Mouse (Mus musculus) MEL (cell line): Measurements from ENCODE around the gene Tarbp2. TPM values are rescaled to one million over a fixed set of nuclear protein-coding genes. Genes with fewer than 3 reads are reported as not detected.

Experiments
- DNase-seq: peaks from one replicate; pipeline ENCODE4 v3.0.0; 2011; ENCODE audit warnings: low read depth, low spot score
- H3K27ac ChIP-seq: 2 replicates; pipeline ENCODE4 v1.5.1; 2012; ENCODE audit warnings: low read depth, mild to moderate bottlenecking, control low read depth, low read length, moderate library complexity; ENCODE audit not compliant: control insufficient read depth
- H3K27me3 ChIP-seq, 2 experiments: fragments of 150-350 bp in 1 of 2; sonication (generic) in 1 of 2; 2 replicates each; pipeline ENCODE4 v1.6.1; 2012; ENCODE audit warnings: low read length in 2 of 2, mild to moderate bottlenecking in 2 of 2, improper control_type of control experiment in 1 of 2, moderate library complexity in 1 of 2; ENCODE audit not compliant: insufficient read depth in 2 of 2, control insufficient read depth in 1 of 2
- H3K36me3 ChIP-seq, 2 experiments: 2 replicates each; pipeline ENCODE4 v1.6.1; 2012 to 2014; ENCODE audit warnings: low read length in 2 of 2, improper control_type of control experiment in 1 of 2, inconsistent platforms in 1 of 2, mild to moderate bottlenecking in 1 of 2; ENCODE audit not compliant: insufficient read depth in 2 of 2, control insufficient read depth in 1 of 2
- H3K4me1 ChIP-seq, 2 experiments: fragments of 150-350 bp in 1 of 2; sonication (generic) in 1 of 2; 2 replicates each; pipeline ENCODE4 v1.6.1; 2012; ENCODE audit warnings: low read length in 2 of 2, improper control_type of control experiment in 1 of 2, mild to moderate bottlenecking in 1 of 2; ENCODE audit not compliant: insufficient read depth in 2 of 2, control insufficient read depth in 1 of 2
- H3K4me3 ChIP-seq, 2 experiments: fragments of 150-350 bp in 1 of 2; sonication (generic) in 1 of 2; 2 replicates each; pipeline ENCODE4 v1.5.1; 2012; ENCODE audit warnings: low read depth in 2 of 2, low read length in 2 of 2, mild to moderate bottlenecking in 2 of 2, moderate library complexity in 2 of 2, control low read depth in 1 of 2, improper control_type of control experiment in 1 of 2; ENCODE audit not compliant: control insufficient read depth in 1 of 2, insufficient read depth in 1 of 2
- H3K79me2 ChIP-seq: 2 replicates; pipeline ENCODE4 v1.6.1; 2012; ENCODE audit warnings: mild to moderate bottlenecking, low read length, moderate library complexity; ENCODE audit not compliant: control insufficient read depth, poor library complexity, insufficient read depth
- H3K9ac ChIP-seq: 2 replicates; pipeline ENCODE4 v1.6.1; 2012; ENCODE audit warnings: low read depth, mild to moderate bottlenecking, control low read depth, low read length, moderate library complexity; ENCODE audit not compliant: control insufficient read depth, poor library complexity, severe bottlenecking
- H3K9me3 ChIP-seq: fragments of 150-350 bp; sonication (generic); replicated peaks from 2 replicates; pipeline ENCODE4 v1.6.1; 2012; ENCODE audit warnings: mild to moderate bottlenecking, low read length, improper control_type of control experiment, moderate library complexity; ENCODE audit not compliant: insufficient read depth
- CHD1 ChIP-seq: IDR thresholded peaks from 2 replicates; pipeline ENCODE4 v1.6.1; 2012; ENCODE audit warnings: low read depth, mild to moderate bottlenecking, inconsistent platforms, low read length, improper control_type of control experiment
- CHD2 ChIP-seq: IDR thresholded peaks from 2 replicates; pipeline ENCODE4 v1.6.1; 2011; ENCODE audit warnings: low read length, improper control_type of control experiment
- CTCF ChIP-seq, 3 experiments: IDR thresholded peaks in 2 of 3; conservative IDR thresholded peaks in 1 of 3; 2 replicates each; pipeline ENCODE4 v1.5.1; 2011 to 2012; ENCODE audit warnings: low read length in 3 of 3, low read depth in 2 of 3, mild to moderate bottlenecking in 2 of 3, improper control_type of control experiment in 1 of 3, inconsistent platforms in 1 of 3, mixed read lengths in 1 of 3, moderate library complexity in 1 of 3; ENCODE audit not compliant: control insufficient read depth in 1 of 3, insufficient read depth in 1 of 3, poor library complexity in 1 of 3, severe bottlenecking in 1 of 3
- ELF1 ChIP-seq: IDR thresholded peaks from 2 replicates; pipeline ENCODE4 v1.6.1; 2014; ENCODE audit warnings: low read depth, mild to moderate bottlenecking, inconsistent platforms, low read length, improper control_type of control experiment, moderate library complexity
- GATA1 ChIP-seq: IDR thresholded peaks from 2 replicates; pipeline ENCODE4 v1.6.1; 2011; ENCODE audit warnings: low read depth, low read length, improper control_type of control experiment
- HCFC1 ChIP-seq: IDR thresholded peaks from 2 replicates; pipeline ENCODE4 v1.6.1; 2012; ENCODE audit warnings: low read depth, mild to moderate bottlenecking, inconsistent platforms, low read length, improper control_type of control experiment, moderate library complexity
- JUND ChIP-seq: IDR thresholded peaks from 2 replicates; pipeline ENCODE4 v1.6.1; 2011; ENCODE audit warnings: low read depth, mild to moderate bottlenecking, improper control_type of control experiment, low read length
- MAFK ChIP-seq: IDR thresholded peaks from 2 replicates; pipeline ENCODE4 v1.6.1; 2011; ENCODE audit warnings: low read depth, mild to moderate bottlenecking, low read length, improper control_type of control experiment, borderline replicate concordance
- POLR2A ChIP-seq, 2 experiments: IDR thresholded peaks; 2 replicates each; pipeline ENCODE4 v1.6.1; 2011 to 2012; ENCODE audit warnings: low read length in 2 of 2, mild to moderate bottlenecking in 2 of 2, control low read depth in 1 of 2, improper control_type of control experiment in 1 of 2, low read depth in 1 of 2, moderate library complexity in 1 of 2; ENCODE audit not compliant: control insufficient read depth in 1 of 2, insufficient read depth in 1 of 2, poor library complexity in 1 of 2
- POLR2AphosphoS5 ChIP-seq: IDR thresholded peaks from 2 replicates; pipeline ENCODE4 v1.6.1; 2012; ENCODE audit warnings: low read depth, borderline replicate concordance, mild to moderate bottlenecking, inconsistent platforms, low read length, moderate library complexity, mixed read lengths
- SIN3A ChIP-seq: IDR thresholded peaks from 2 replicates; pipeline ENCODE4 v1.6.1; 2012; ENCODE audit warnings: low read length, improper control_type of control experiment, inconsistent platforms
- USF2 ChIP-seq, 2 experiments: IDR thresholded peaks; 2 replicates each; pipeline ENCODE4 v1.6.1; 2011 to 2012; ENCODE audit warnings: improper control_type of control experiment in 2 of 2, low read length in 2 of 2, borderline replicate concordance in 1 of 2, inconsistent platforms in 1 of 2, low read depth in 1 of 2, mild to moderate bottlenecking in 1 of 2; ENCODE audit not compliant: insufficient read depth in 1 of 2
- ZC3H11A ChIP-seq: IDR thresholded peaks from 2 replicates; pipeline ENCODE4 v1.6.1; 2012; ENCODE audit warnings: low read depth, mild to moderate bottlenecking, inconsistent platforms, low read length, improper control_type of control experiment
- polyA plus RNA-seq, 2 experiments: library from polyadenylated mRNA; stranded (reverse) in 1 of 2; unstranded in 1 of 2; fragments of >175 nt in 1 of 2; fragments of >200 nt in 1 of 2; gene quantifications; 2 replicates each; pipeline versions ENCODE4 v1.2.1 to v1.2.4; 2012; ENCODE audit warnings: low replicate concordance in 2 of 2, low read depth in 1 of 2; ENCODE audit not compliant: insufficient read length in 2 of 2, insufficient read depth in 1 of 2, missing spikeins in 1 of 2
- total RNA-seq: library from RNA; depleted of rRNA; stranded (reverse); fragments of 300-350 nt; gene quantifications from 2 replicates; pipeline ENCODE4 v1.2.3, GENCODE M21; 2012

The Tarbp2 gene
- total and polyA plus RNA-seq, 3 experiments = 155 to 182 TPM; not detected in 1

GRCm38 (mm10) chr15:102555581-102555980 is 37.6 kb downstream of the Tarbp2 start:
- H3K79me2 ChIP-seq = no peaks in the 10 kb centered on the region
- H3K4me1 ChIP-seq = no peaks in the 10 kb centered on the region
- DNase-seq = no peak
- H3K9ac ChIP-seq = no peak overlapping the region
- peaks cover 0 to 41% of the 10 kb centered on the region in 2 experiments; a peak in 2 of 4 replicates for H3K36me3 ChIP-seq
- H3K9me3 ChIP-seq = no peaks in the 10 kb centered on the region
- H3K27me3 ChIP-seq = no peaks in the 10 kb centered on the region
- no peak overlapping the region for H3K4me3 ChIP-seq
- no peak for TF ChIP-seq GATA1
- TF ChIP-seq ELF1 = no peak
- TF ChIP-seq CTCF (IDR thresholded peaks at IDR 0.05 in 2 of 3, conservative IDR thresholded peaks at IDR 0.05 in 1 of 3; ENCODE audit: control insufficient read depth in 1 of 3, insufficient read depth in 1 of 3, low read depth in 2 of 3, low read length in 3 of 3, poor library complexity in 1 of 3, severe bottlenecking in 1 of 3) = no peak
- TF ChIP-seq HCFC1 = no peak
- no peak for TF ChIP-seq JUND
- no peak for TF ChIP-seq SIN3A
- no peak for TF ChIP-seq CHD1
- no peak for TF ChIP-seq ZC3H11A
- TF ChIP-seq USF2 (IDR thresholded peaks at IDR 0.05; ENCODE audit: borderline replicate concordance in 1 of 2, insufficient read depth in 1 of 2, low read depth in 1 of 2, low read length in 2 of 2) = no peak
- no peak for TF ChIP-seq POLR2A (IDR thresholded peaks at IDR 0.05; ENCODE audit: control insufficient read depth in 1 of 2, insufficient read depth in 1 of 2, low read depth in 1 of 2, low read length in 2 of 2, poor library complexity in 1 of 2)
- H3K27ac ChIP-seq = no peak overlapping the region

GRCm38 (mm10) chr15:102557580-102557979 is 39.6 kb downstream of the Tarbp2 start:
- Histone ChIP-seq H3K79me2 (no peaks in the 10 kb centered on the region), H3K27me3 (no peaks in the 10 kb centered on the region), H3K4me3 (no peak overlapping the region), H3K36me3 (peaks cover 0 to 29% of the 10 kb centered on the region in 2 experiments; a peak in 2 of 4 replicates), H3K27ac (no peak overlapping the region), H3K9ac (no peak overlapping the region), H3K4me1 (no peaks in the 10 kb centered on the region), H3K9me3 (no peaks in the 10 kb centered on the region)
- no peak for TF ChIP-seq CHD2
- TF ChIP-seq CTCF (IDR thresholded peaks at IDR 0.05 in 2 of 3, conservative IDR thresholded peaks at IDR 0.05 in 1 of 3; ENCODE audit: control insufficient read depth in 1 of 3, insufficient read depth in 1 of 3, low read depth in 2 of 3, low read length in 3 of 3, poor library complexity in 1 of 3, severe bottlenecking in 1 of 3) = peak in 1 of 3 experiments; percentile 10; a peak in 1 of 6 replicates
- DNase-seq = no peak

DNA sequence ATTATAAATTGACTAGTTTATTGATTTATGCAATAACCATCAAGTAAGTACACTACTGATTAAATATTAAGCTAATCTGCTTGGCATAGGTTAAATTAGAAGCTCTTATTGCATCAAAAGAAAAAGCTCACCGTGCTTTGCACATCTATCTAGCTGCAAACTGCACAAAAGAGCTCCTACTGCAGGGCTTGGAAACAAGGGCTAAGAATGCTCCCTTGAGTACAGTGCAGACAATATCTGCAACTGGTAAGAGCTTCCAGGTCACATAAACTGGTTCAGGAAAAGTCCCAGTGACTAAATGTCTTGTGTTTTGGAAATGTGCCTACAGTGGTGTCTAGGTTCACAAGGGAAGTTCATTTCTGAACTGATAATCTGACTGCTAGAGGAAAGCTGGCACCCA is 44.5 kb downstream of the Tarbp2 start:
- H3K9ac ChIP-seq = no peak overlapping the region
- H3K4me3 ChIP-seq = no peak overlapping the region
- no peaks in the 10 kb centered on the region for H3K27me3 ChIP-seq
- H3K79me2 ChIP-seq = no peaks in the 10 kb centered on the region
- no peaks in the 10 kb centered on the region for H3K4me1 ChIP-seq
- no peak for DNase-seq
- H3K36me3 ChIP-seq = peaks cover 0 to 9% of the 10 kb centered on the region in 2 experiments; a peak in 3 of 4 replicates
- H3K9me3 ChIP-seq = no peaks in the 10 kb centered on the region
- TF ChIP-seq CHD1 = no peak
- TF ChIP-seq ELF1 = no peak
- no peak for TF ChIP-seq MAFK
- no peak for TF ChIP-seq POLR2AphosphoS5
- TF ChIP-seq SIN3A = no peak
- no peak for TF ChIP-seq ZC3H11A
- no peak overlapping the region for H3K27ac ChIP-seq
